In the genomic region with DNA sequence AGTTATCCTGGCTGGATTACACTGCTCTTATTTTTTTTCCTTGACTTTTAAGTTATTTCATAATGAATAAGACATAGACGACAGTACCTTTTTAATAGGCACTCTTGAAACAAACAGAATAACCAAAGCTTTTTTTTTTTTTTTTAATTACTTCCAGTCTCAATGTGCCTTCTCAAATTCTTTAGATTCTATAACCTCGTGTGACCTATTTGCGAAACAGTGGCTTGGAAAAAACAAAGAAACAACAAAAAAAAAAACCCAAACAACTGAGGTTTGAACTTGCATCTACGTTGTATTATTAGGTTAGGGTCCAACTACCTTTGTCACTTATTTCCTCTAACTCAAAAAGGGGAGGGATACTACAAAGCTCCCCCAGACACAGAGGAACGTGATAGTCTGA, we compare ENCODE assay signal across 8 mouse cellular contexts. TPM values are rescaled to one million over a fixed set of nuclear protein-coding genes. Genes with fewer than 3 reads are reported as not detected.
DNase-seq lines count a peak whose midpoint lies in the region; ATAC-seq lines count a peak whose summit lies in the region.

No protein-coding gene starts in this region.

- peak overlapping the region; percentile 89; the same call in 1 of the 2 replicates for H3K27ac ChIP-seq in kidney, embryonic 15.5 days
- no peak overlapping the region; the same call in 1 of the 2 replicates for H3K27ac ChIP-seq in brown adipose tissue, adult 24 weeks (replicated peaks; ENCODE audit: low read depth, low read length)
- H3K27ac ChIP-seq in hindbrain, embryonic 14.5 days, result peak overlapping the region; percentile 95
- H3K27ac ChIP-seq in midbrain, embryonic 13.5 days, result peak overlapping the region; percentile 95

- H3K4me3 ChIP-seq in kidney, embryonic 15.5 days (replicated peaks), result peak overlapping the region; percentile 95
- H3K4me3 ChIP-seq in brown adipose tissue, adult 24 weeks (ENCODE audit: insufficient read depth, low read depth, low read length), result peak overlapping the region; percentile 86
- peak overlapping the region; percentile 72 for H3K4me3 ChIP-seq in hindbrain, embryonic 14.5 days (replicated peaks; ENCODE audit: low read length)
- peak overlapping the region; percentile 86 for H3K4me3 ChIP-seq in midbrain, embryonic 13.5 days (replicated peaks)

- DNase-seq in kidney, postnatal 14 days, result no peak
- DNase-seq in hindbrain, embryonic 14.5 days (ENCODE audit: low spot score), result no peak
- DNase-seq in frontal cortex, postnatal 14 days (ENCODE audit: low spot score in 2 of 2), result no peak
- no peak for DNase-seq in frontal cortex, adult 2 months (ENCODE audit: extremely low spot score in 1 of 2, low spot score in 1 of 2)
- DNase-seq in T-cell, adult 2 months (ENCODE audit: low spot score), result no peak

- no peaks in the 10 kb centered on the region for H3K27me3 ChIP-seq in kidney, embryonic 15.5 days
- no peaks in the 10 kb centered on the region for H3K27me3 ChIP-seq in hindbrain, embryonic 14.5 days (ENCODE audit: control insufficient read depth, insufficient read depth, low read length)
- H3K27me3 ChIP-seq in midbrain, embryonic 13.5 days, result no peaks in the 10 kb centered on the region

- peak overlapping the region; percentile 97 for H3K9ac ChIP-seq in kidney, embryonic 15.5 days
- peak overlapping the region; percentile 99 for H3K9ac ChIP-seq in hindbrain, embryonic 14.5 days
- H3K9ac ChIP-seq in midbrain, embryonic 13.5 days (replicated peaks), result peak overlapping the region; percentile 99

- peak overlapping the region; percentile 84 for H3K4me2 ChIP-seq in kidney, embryonic 15.5 days
- H3K4me2 ChIP-seq in hindbrain, embryonic 14.5 days (replicated peaks), result peak overlapping the region; percentile 86
- H3K4me2 ChIP-seq in midbrain, embryonic 13.5 days (replicated peaks), result peak overlapping the region; percentile 75

- ATAC-seq in kidney, embryonic 15.5 days (replicated peaks; ENCODE audit: low FRiP score), result no peak
- ATAC-seq in hindbrain, embryonic 14.5 days (ENCODE audit: low FRiP score), result no peak
- no peak for ATAC-seq in midbrain, embryonic 13.5 days

- peaks cover 14% of the 10 kb centered on the region for H3K4me1 ChIP-seq in kidney, embryonic 15.5 days
- no peaks in the 10 kb centered on the region; the same call in 1 of the 2 replicates for H3K4me1 ChIP-seq in brown adipose tissue, adult 24 weeks (ENCODE audit: control insufficient read depth, insufficient read depth, insufficient read length, low read length)
- H3K4me1 ChIP-seq in hindbrain, embryonic 14.5 days (replicated peaks; ENCODE audit: control insufficient read depth, insufficient read depth, low read length), result peaks cover 26% of the 10 kb centered on the region
- H3K4me1 ChIP-seq in midbrain, embryonic 13.5 days (replicated peaks), result peaks cover 33% of the 10 kb centered on the region

- H3K36me3 ChIP-seq in kidney, embryonic 15.5 days, result peaks cover 7% of the 10 kb centered on the region
- peaks cover 22% of the 10 kb centered on the region for H3K36me3 ChIP-seq in hindbrain, embryonic 14.5 days (replicated peaks; ENCODE audit: control insufficient read depth, insufficient read depth)
- H3K36me3 ChIP-seq in midbrain, embryonic 13.5 days, result peaks cover 9% of the 10 kb centered on the region

- WGBS in kidney, embryonic 15.5 days, result 9% methylated on average over 5 of the region's 5 CpGs
- 13% methylated on average over 5 of the region's 5 CpGs for WGBS in hindbrain, embryonic 14.5 days
- 16% methylated on average over 5 of the region's 5 CpGs for WGBS in midbrain, embryonic 13.5 days

- no peaks in the 10 kb centered on the region for H3K9me3 ChIP-seq in kidney, embryonic 15.5 days (replicated peaks)
- H3K9me3 ChIP-seq in hindbrain, embryonic 14.5 days (ENCODE audit: control insufficient read depth, low read length), result no peaks in the 10 kb centered on the region
- no peaks in the 10 kb centered on the region for H3K9me3 ChIP-seq in midbrain, embryonic 13.5 days

RNA-seq across cellular contexts. Expression of a gene that starts 1.2 kb away (rescaled TPM):
- polyA plus RNA-seq in kidney, embryonic 15.5 days (2015; fragmentation: Nextera tagmentation; extraction: Ambion mirVana), result 10.6 and 12.4 TPM in 2 replicates
- 15.5 and 21.6 TPM in 2 replicates for polyA plus RNA-seq in brown adipose tissue, adult 24 weeks (2012; ENCODE audit: insufficient read depth, insufficient read length, missing spikeins)
- polyA plus RNA-seq in hindbrain, embryonic 14.5 days (2014; fragmentation: Nextera tagmentation; extraction: Ambion mirVana), result 56.9 and 63.7 TPM in 2 replicates
- 35.5 and 37.1 TPM in 2 replicates for polyA plus RNA-seq in midbrain, embryonic 13.5 days (2015; fragmentation: Nextera tagmentation; extraction: Ambion mirVana)
- polyA plus RNA-seq in frontal cortex, adult 2 months (2012; rRNA removed), result 59.8 and 62.3 TPM in 2 replicates
